Mouse (Mus musculus) MN1 (cell line): ENCODE data around the gene Tspan14.

ENCODE experiments used
- DNase-seq: peaks from one replicate; pipeline ENCODE4 v3.0.0-alpha.2; 2016; ENCODE audit warnings: low spot score

The Tspan14 gene

GRCm38 (mm10) chr14:40917632-40918031 lies 49.0 kb downstream of the Tspan14 start:
- DNase-seq: peak; percentile 81

GRCm38 (mm10) chr14:40916667-40917066 lies 49.9 kb downstream of the Tspan14 start:
- DNase-seq: no peak

- no peak for DNase-seq
These were observed 50.8 kb downstream of the Tspan14 start for GRCm38 (mm10) chr14:40915838-40916237.

- DNase-seq: no peak
These were observed 51.9 kb downstream of the Tspan14 start for GRCm38 (mm10) chr14:40914701-40915100.

- DNase-seq: no peak
These were observed 52.9 kb downstream of the Tspan14 start for GRCm38 (mm10) chr14:40913709-40914108.

- no peak for DNase-seq
These were observed 55.1 kb downstream of the Tspan14 start for GRCm38 (mm10) chr14:40911529-40911928.

GRCm38 (mm10) chr14:40908763-40909162 lies 57.8 kb downstream of the Tspan14 start:
- DNase-seq: no peak

GRCm38 (mm10) chr14:40906770-40907169 lies 59.8 kb downstream of the Tspan14 start:
- no peak for DNase-seq

- no peak for DNase-seq
These were observed 60.8 kb downstream of the Tspan14 start for GRCm38 (mm10) chr14:40905813-40906212.

GRCm38 (mm10) chr14:40902307-40903055 lies 64.1 kb downstream of the Tspan14 start:
- no peak for DNase-seq

- DNase-seq: no peak
These were observed 66.3 kb downstream of the Tspan14 start for GRCm38 (mm10) chr14:40900267-40900666.

GRCm38 (mm10) chr14:40897916-40898315 lies 68.7 kb downstream of the Tspan14 start:
- DNase-seq: no peak

GRCm38 (mm10) chr14:40895681-40896080 lies 70.9 kb downstream of the Tspan14 start:
- no peak for DNase-seq

- DNase-seq: peak; percentile 36
These were observed 71.9 kb downstream of the Tspan14 start for GRCm38 (mm10) chr14:40894576-40895247.

GRCm38 (mm10) chr14:40893884-40894283 lies 72.7 kb downstream of the Tspan14 start:
- no peak for DNase-seq

GRCm38 (mm10) chr14:40893196-40893595 lies 73.4 kb downstream of the Tspan14 start, which contains the start of gene Sh2d4b:
Sh2d4b (minus strand) TSS chr14:40893266.
- no peak for DNase-seq

GRCm38 (mm10) chr14:40892326-40892825 lies 74.2 kb downstream of the Tspan14 start:
- DNase-seq: no peak

GRCm38 (mm10) chr14:40891506-40891905 lies 75.1 kb downstream of the Tspan14 start:
- DNase-seq: no peak

- no peak for DNase-seq
These were observed 76.9 kb downstream of the Tspan14 start for GRCm38 (mm10) chr14:40889704-40890103.

- no peak for DNase-seq
These were observed 77.4 kb downstream of the Tspan14 start for GRCm38 (mm10) chr14:40889181-40889580.

GRCm38 (mm10) chr14:40886428-40887202 lies 80.0 kb downstream of the Tspan14 start:
- DNase-seq: no peak

- no peak for DNase-seq
These were observed 80.9 kb downstream of the Tspan14 start for GRCm38 (mm10) chr14:40885752-40886151.
